Mouse (Mus musculus): Measurements from ENCODE around the gene Gabrg3. TPM values are rescaled to one million over a fixed set of nuclear protein-coding genes. Genes with fewer than 3 reads are reported as not detected.
"Not testable (repeated sequence)": the region's sequence is repeated elsewhere in the genome, so short reads cannot be mapped to it uniquely, and the experiment has no call there.

Gabrg3 gene
- polyA plus RNA-seq, 1 experiment from 2014 or later, result 0.12 TPM

- 56% methylated on average over 2 of the region's 2 CpGs for WGBS (ENCODE audit: insufficient replicate concordance)
- H3K36me3 ChIP-seq (replicated peaks); ATAC-seq (ENCODE audit: insufficient read depth); H3K4me2 ChIP-seq; H3K27ac ChIP-seq (replicated peaks); H3K4me1 ChIP-seq (replicated peaks); H3K4me3 ChIP-seq (replicated peaks); H3K9ac ChIP-seq; H3K9me3 ChIP-seq (replicated peaks); H3K27me3 ChIP-seq: not testable (repeated sequence)
Observed at GRCm38 (mm10) chr7:57175891-57176545, 211.0 kb downstream of the Gabrg3 start.

GRCm38 (mm10) chr7:57166931-57167330, 220.1 kb downstream of the Gabrg3 start:
- Histone ChIP-seq H3K27ac (replicated peaks) (no peak overlapping the region), H3K4me3 (replicated peaks) (no peak overlapping the region), H3K9ac (no peak overlapping the region), H3K27me3 (no peaks in the 10 kb centered on the region), H3K4me1 (replicated peaks) (no peaks in the 10 kb centered on the region), H3K4me2 (no peak overlapping the region), H3K9me3 (replicated peaks) (no peaks in the 10 kb centered on the region), H3K36me3 (replicated peaks) (no peaks in the 10 kb centered on the region)
- 47% methylated on average over 3 of the region's 3 CpGs for WGBS (ENCODE audit: insufficient replicate concordance)
- ATAC-seq (ENCODE audit: insufficient read depth), result no peak

GRCm38 (mm10) chr7:57158211-57158610, 228.8 kb downstream of the Gabrg3 start:
- H3K4me2 ChIP-seq, result no peak overlapping the region

GRCm38 (mm10) chr7:57153743-57154142, 233.2 kb downstream of the Gabrg3 start:
- H3K9ac ChIP-seq, result no peak overlapping the region
- H3K4me2 ChIP-seq, result no peak overlapping the region
- 35% methylated on average over 5 of the region's 5 CpGs for WGBS (ENCODE audit: insufficient replicate concordance)
- no peak overlapping the region for H3K27ac ChIP-seq (replicated peaks)
- no peaks in the 10 kb centered on the region for H3K36me3 ChIP-seq (replicated peaks)
- no peaks in the 10 kb centered on the region for H3K9me3 ChIP-seq (replicated peaks)
- no peak overlapping the region for H3K4me3 ChIP-seq (replicated peaks)
- H3K4me1 ChIP-seq (replicated peaks), result no peaks in the 10 kb centered on the region
- no peak for ATAC-seq (ENCODE audit: insufficient read depth)
- no peaks in the 10 kb centered on the region for H3K27me3 ChIP-seq

More at GRCm38 (mm10) chr7:57158211-57158610, 228.8 kb downstream of the Gabrg3 start:
- Histone ChIP-seq H3K27me3 (no peaks in the 10 kb centered on the region), H3K9ac (no peak overlapping the region), H3K4me1 (replicated peaks) (no peaks in the 10 kb centered on the region), H3K27ac (replicated peaks) (no peak overlapping the region), H3K4me3 (replicated peaks) (no peak overlapping the region), H3K36me3 (replicated peaks) (no peaks in the 10 kb centered on the region), H3K9me3 (replicated peaks) (no peaks in the 10 kb centered on the region)
- 44% methylated on average over 3 of the region's 3 CpGs for WGBS (ENCODE audit: insufficient replicate concordance)
- no peak for ATAC-seq (ENCODE audit: insufficient read depth)

GRCm38 (mm10) chr7:57150768-57151167, 236.2 kb downstream of the Gabrg3 start:
- no peaks in the 10 kb centered on the region for H3K27me3 ChIP-seq
- no peaks in the 10 kb centered on the region for H3K9me3 ChIP-seq (replicated peaks)
- 58% methylated on average over 5 of the region's 5 CpGs for whole genome bisulfite sequencing (ENCODE audit: insufficient replicate concordance)
- no peaks in the 10 kb centered on the region for H3K36me3 ChIP-seq (replicated peaks)
- ATAC-seq (ENCODE audit: insufficient read depth), result no peak
- no peak overlapping the region for H3K4me3 ChIP-seq (replicated peaks)
- no peak overlapping the region for H3K9ac ChIP-seq
- no peak overlapping the region for H3K27ac ChIP-seq (replicated peaks)
- no peak overlapping the region for H3K4me2 ChIP-seq
- no peaks in the 10 kb centered on the region for H3K4me1 ChIP-seq (replicated peaks)

GRCm38 (mm10) chr7:57138072-57138704, 248.8 kb downstream of the Gabrg3 start:
- no peaks in the 10 kb centered on the region for H3K36me3 ChIP-seq (replicated peaks)
- ATAC-seq (ENCODE audit: insufficient read depth), result no peak
- H3K27me3 ChIP-seq, result no peaks in the 10 kb centered on the region
- H3K4me1 ChIP-seq (replicated peaks), result no peaks in the 10 kb centered on the region
- H3K9ac ChIP-seq, result no peak overlapping the region
- H3K9me3 ChIP-seq (replicated peaks), result 0 out of 2 replicates have a peak, but pooled peaks cover 2% of the 10 kb centered on the region
- whole genome bisulfite sequencing (ENCODE audit: insufficient replicate concordance), result 63% methylated on average over 4 of the region's 4 CpGs
- no peak overlapping the region for H3K4me2 ChIP-seq
- H3K4me3 ChIP-seq (replicated peaks), result no peak overlapping the region
- H3K27ac ChIP-seq (replicated peaks), result no peak overlapping the region

GRCm38 (mm10) chr7:57133009-57133408, 254.0 kb downstream of the Gabrg3 start:
- Histone ChIP-seq H3K9me3 (replicated peaks) (no peaks in the 10 kb centered on the region), H3K27ac (replicated peaks) (no peak overlapping the region), H3K9ac (no peak overlapping the region), H3K36me3 (replicated peaks) (no peaks in the 10 kb centered on the region), H3K27me3 (no peaks in the 10 kb centered on the region), H3K4me3 (replicated peaks) (no peak overlapping the region), H3K4me1 (replicated peaks) (no peaks in the 10 kb centered on the region), H3K4me2 (no peak overlapping the region)
- WGBS (ENCODE audit: insufficient replicate concordance), result 54% methylated on average over 4 of the region's 4 CpGs
- no peak for ATAC-seq (ENCODE audit: insufficient read depth)

GRCm38 (mm10) chr7:57132471-57132870, 254.5 kb downstream of the Gabrg3 start:
- no peak for ATAC-seq (ENCODE audit: insufficient read depth)
- H3K4me3 ChIP-seq (replicated peaks), result no peak overlapping the region
- H3K4me1 ChIP-seq (replicated peaks), result no peaks in the 10 kb centered on the region
- WGBS (ENCODE audit: insufficient replicate concordance), result 66% methylated on average over 2 of the region's 2 CpGs
- no peaks in the 10 kb centered on the region for H3K9me3 ChIP-seq (replicated peaks)
- no peak overlapping the region for H3K9ac ChIP-seq
- no peaks in the 10 kb centered on the region for H3K36me3 ChIP-seq (replicated peaks)
- no peak overlapping the region for H3K27ac ChIP-seq (replicated peaks)
- no peaks in the 10 kb centered on the region for H3K27me3 ChIP-seq
- H3K4me2 ChIP-seq, result no peak overlapping the region

- H3K27ac ChIP-seq (replicated peaks), result no peak overlapping the region
- ATAC-seq (ENCODE audit: insufficient read depth), result no peak
- WGBS (ENCODE audit: insufficient replicate concordance), result 59% methylated on average over 3 of the region's 3 CpGs
- H3K4me1 ChIP-seq (replicated peaks), result no peaks in the 10 kb centered on the region
- H3K36me3 ChIP-seq (replicated peaks), result no peaks in the 10 kb centered on the region
- H3K9me3 ChIP-seq (replicated peaks), result no peaks in the 10 kb centered on the region
- H3K4me3 ChIP-seq (replicated peaks), result no peak overlapping the region
- H3K27me3 ChIP-seq, result no peaks in the 10 kb centered on the region
- no peak overlapping the region for H3K9ac ChIP-seq
- no peak overlapping the region for H3K4me2 ChIP-seq
Observed at GRCm38 (mm10) chr7:57100065-57100464, 286.9 kb downstream of the Gabrg3 start.

GRCm38 (mm10) chr7:57082071-57082470, 304.9 kb downstream of the Gabrg3 start:
- Histone ChIP-seq H3K4me2 (no peak overlapping the region), H3K27ac (replicated peaks) (no peak overlapping the region), H3K4me3 (replicated peaks) (no peak overlapping the region), H3K9me3 (replicated peaks) (no peaks in the 10 kb centered on the region), H3K36me3 (replicated peaks) (no peaks in the 10 kb centered on the region), H3K27me3 (no peaks in the 10 kb centered on the region), H3K4me1 (replicated peaks) (no peaks in the 10 kb centered on the region), H3K9ac (no peak overlapping the region)
- no peak for ATAC-seq (ENCODE audit: insufficient read depth)
- WGBS (ENCODE audit: insufficient replicate concordance), result 41% methylated on average over 3 of the region's 3 CpGs

- WGBS (ENCODE audit: insufficient replicate concordance), result 64% methylated on average over 2 of the region's 2 CpGs
- Histone ChIP-seq H3K9ac (no peak overlapping the region), H3K9me3 (replicated peaks) (no peaks in the 10 kb centered on the region), H3K27ac (replicated peaks) (no peak overlapping the region), H3K4me1 (replicated peaks) (no peaks in the 10 kb centered on the region), H3K4me3 (replicated peaks) (no peak overlapping the region), H3K27me3 (no peaks in the 10 kb centered on the region), H3K36me3 (replicated peaks) (no peaks in the 10 kb centered on the region), H3K4me2 (no peak overlapping the region)
- ATAC-seq (ENCODE audit: insufficient read depth), result no peak
Observed at GRCm38 (mm10) chr7:57071435-57072160, 315.4 kb downstream of the Gabrg3 start.
